Mouse (Mus musculus): ENCODE measurements around the gene Gnat2. TPM values are rescaled to one million over a fixed set of nuclear protein-coding genes. Genes with fewer than 3 reads are reported as not detected.
A peak's percentile ranks its signal among the peaks of the same experiment; 100 is the strongest.

The Gnat2 gene
- polyA plus RNA-seq, 1 experiment from 2014 or later = 3.3 TPM

DNA sequence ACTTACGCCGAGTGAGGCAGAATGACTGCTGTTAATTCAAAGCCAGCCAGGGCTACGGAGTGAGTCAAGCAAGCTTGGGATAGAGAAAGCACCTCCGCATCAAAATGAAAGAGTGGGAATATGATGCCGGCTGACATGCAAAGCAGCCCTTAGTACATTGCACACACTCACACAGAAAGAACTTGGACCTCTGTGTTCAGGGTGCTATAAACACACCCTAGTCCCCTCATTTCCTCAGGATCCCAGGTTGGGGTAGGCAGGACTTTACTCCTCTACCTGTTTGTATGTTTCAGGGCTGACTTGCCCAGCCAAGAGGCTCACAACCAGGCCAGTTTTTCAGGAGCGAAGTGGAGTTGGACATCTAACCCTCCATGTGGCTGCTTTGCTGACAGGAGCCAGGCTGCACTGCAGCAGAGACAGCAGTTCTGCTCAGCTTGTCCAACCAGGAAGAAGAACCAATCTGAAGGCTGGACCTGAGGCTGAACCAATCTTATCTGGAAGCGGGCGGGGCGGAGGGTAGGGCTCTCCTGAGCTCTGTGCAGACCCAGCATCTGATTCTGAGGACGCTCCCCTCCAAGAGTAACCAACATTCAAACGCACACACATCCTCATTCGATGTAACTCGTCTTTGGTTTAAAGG lies 23.2 kb upstream of the Gnat2 start:
- WGBS (ENCODE audit: insufficient replicate concordance) = 56% methylated on average over 13 of the region's 13 CpGs
- peak; percentile 46; the same call in 1 of the 2 replicates for ATAC-seq
- no peaks in the 10 kb centered on the region for H3K9me3 ChIP-seq (replicated peaks)
- peaks cover 24% of the 10 kb centered on the region for H3K4me1 ChIP-seq
- H3K4me3 ChIP-seq = no peak overlapping the region
- H3K4me2 ChIP-seq = peak overlapping the region; percentile 42
- H3K9ac ChIP-seq = no peak overlapping the region
- H3K36me3 ChIP-seq = peaks cover 27% of the 10 kb centered on the region
- peak overlapping the region; percentile 57; the same call in 1 of the 2 replicates for H3K27ac ChIP-seq
- no peaks in the 10 kb centered on the region for H3K27me3 ChIP-seq (replicated peaks)

DNA sequence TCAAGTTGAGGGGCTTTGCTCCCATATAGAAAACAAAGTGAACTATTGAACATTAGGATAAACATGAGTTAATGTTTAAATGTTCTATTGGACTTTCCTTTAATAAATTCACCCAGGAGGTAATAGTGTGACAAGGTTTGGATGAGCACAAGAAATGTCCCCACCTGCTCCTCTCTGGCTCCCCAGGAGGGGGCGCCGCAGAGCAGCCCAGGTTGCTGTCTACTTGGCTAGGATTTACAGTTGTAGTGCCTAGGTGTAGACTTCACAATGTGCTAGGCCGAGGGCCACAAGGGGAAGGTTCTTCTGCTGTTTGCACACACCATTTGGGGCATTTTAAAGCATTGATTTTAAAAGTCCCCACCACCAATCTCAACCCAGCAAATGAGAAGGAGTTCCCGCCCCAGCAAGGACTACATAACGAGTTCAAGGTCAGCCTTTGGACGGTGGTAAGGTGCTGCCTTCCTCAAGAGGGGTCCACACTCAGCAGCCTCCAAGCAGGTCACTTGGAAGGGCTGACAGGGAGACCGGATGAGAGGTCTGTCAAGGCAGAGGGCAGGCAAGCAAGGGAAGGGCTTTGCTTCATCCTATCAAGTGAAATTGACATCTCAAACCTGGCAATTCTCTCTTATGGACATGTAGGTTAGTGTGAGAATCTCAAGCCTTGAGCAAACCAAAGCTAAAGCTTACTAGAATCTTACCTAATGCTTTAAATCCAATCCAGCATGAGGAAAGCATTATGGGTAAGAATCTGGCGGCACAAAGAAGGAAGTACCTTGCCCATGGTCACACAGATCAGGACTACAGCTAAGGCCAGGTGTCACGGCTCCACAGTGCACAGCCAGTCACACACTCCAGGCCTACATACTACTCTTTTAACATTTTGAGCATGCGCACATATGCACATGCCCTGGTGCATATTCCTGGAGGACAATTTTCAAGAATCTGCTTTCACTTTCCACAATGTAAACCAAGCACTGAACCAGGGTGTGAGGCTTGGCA lies 22.0 kb upstream of the Gnat2 start:
- WGBS (ENCODE audit: insufficient replicate concordance) = 62% methylated on average over 10 of the region's 10 CpGs
- Histone ChIP-seq H3K9me3 (replicated peaks) (no peaks in the 10 kb centered on the region), H3K27ac (peak overlapping the region; percentile 36), H3K4me1 (peaks cover 24% of the 10 kb centered on the region), H3K4me2 (peak overlapping the region; percentile 42), H3K36me3 (peaks cover 40% of the 10 kb centered on the region), H3K9ac (no peak overlapping the region), H3K27me3 (replicated peaks) (no peaks in the 10 kb centered on the region), H3K4me3 (no peak overlapping the region)
- 0 out of 2 replicates have a peak, but pooled peaks have one; percentile 41 for ATAC-seq

DNA sequence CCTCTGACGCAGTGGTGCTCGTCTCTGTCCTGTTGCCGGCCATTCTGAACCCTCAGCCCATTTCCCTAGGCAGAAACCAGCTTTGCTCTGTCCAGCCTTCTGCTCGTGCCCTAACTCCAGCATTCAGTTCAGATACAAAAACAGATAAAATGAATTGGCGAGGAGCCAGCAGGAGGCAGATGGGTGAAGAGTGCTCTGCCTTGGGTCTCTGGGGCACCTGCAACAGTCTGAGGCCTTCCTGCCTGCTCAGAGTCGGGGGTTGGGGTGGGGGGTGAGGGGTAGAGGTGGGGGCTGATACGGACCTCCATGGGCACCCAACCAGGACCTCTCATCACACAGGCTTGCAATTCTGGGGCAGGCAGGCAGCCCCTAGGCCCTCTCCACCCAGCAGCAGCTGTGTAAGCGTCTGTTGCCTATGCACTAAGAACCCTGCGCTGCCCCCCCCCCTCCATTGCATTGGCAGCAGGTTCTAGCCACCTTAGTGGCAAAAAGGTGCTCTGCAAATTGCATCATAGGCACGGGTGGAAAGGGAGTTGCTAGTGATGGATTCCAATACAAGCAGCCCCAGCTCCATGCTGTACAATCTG lies 19.5 kb upstream of the Gnat2 start:
- no peak overlapping the region for H3K27ac ChIP-seq
- no peaks in the 10 kb centered on the region for H3K9me3 ChIP-seq (replicated peaks)
- H3K27me3 ChIP-seq (replicated peaks) = no peaks in the 10 kb centered on the region
- peaks cover 24% of the 10 kb centered on the region for H3K4me1 ChIP-seq
- no peak overlapping the region for H3K4me3 ChIP-seq
- H3K9ac ChIP-seq = no peak overlapping the region
- WGBS (ENCODE audit: insufficient replicate concordance) = 76% methylated on average over 10 of the region's 10 CpGs
- peaks cover 65% of the 10 kb centered on the region for H3K36me3 ChIP-seq
- H3K4me2 ChIP-seq = no peak overlapping the region
- ATAC-seq = no peak

DNA sequence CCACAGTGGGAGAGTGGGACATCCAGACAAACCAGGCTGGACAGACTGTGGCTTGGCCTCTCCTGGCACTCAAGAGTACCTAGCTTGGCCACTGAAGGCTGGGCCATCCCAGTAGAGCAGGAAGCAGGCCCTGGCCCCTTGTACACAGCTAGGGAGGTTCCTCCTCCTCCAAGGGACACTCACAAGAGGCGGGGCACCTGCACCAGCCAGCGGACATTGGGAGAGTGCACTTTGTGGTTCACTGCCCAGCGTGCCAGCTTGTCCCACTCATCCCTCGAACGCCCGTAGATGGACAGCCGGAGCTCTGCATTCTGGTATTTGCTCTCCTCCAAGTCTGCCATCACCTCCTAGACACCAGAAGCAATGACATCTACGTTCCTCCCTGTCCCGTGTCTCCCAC lies 15.8 kb upstream of the Gnat2 start:
- no peaks in the 10 kb centered on the region for H3K9me3 ChIP-seq (replicated peaks)
- no peak overlapping the region for H3K9ac ChIP-seq
- peaks cover 9% of the 10 kb centered on the region for H3K4me1 ChIP-seq
- H3K4me2 ChIP-seq = no peak overlapping the region
- no peak overlapping the region for H3K27ac ChIP-seq
- H3K36me3 ChIP-seq = peaks cover 97% of the 10 kb centered on the region
- WGBS (ENCODE audit: insufficient replicate concordance) = 92% methylated on average over 9 of the region's 9 CpGs
- no peaks in the 10 kb centered on the region for H3K27me3 ChIP-seq (replicated peaks)
- ATAC-seq = no peak
- H3K4me3 ChIP-seq = no peak overlapping the region

DNA sequence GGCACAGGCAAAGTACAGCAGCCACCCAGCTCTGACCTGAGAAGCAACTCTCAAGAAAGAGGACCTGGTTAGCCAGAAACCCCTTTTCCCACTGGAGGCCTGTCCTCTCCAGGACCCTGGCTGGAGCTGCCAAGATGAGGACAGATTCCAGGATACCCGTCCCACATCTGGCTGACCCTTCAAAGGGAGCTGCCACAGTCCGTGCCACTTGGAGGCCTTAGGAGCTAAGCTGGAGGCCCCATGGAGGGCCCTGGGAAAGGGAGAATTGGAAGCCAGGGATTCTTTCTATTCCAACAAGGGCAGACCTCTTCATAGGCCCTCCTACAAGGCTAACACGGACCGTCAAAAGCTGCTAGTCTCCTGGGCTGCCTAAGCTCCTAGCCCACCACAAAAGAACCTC lies 10.9 kb upstream of the Gnat2 start:
- Histone ChIP-seq H3K36me3 (peaks cover 78% of the 10 kb centered on the region), H3K4me3 (no peak overlapping the region), H3K27ac (peak overlapping the region; percentile 95), H3K9me3 (replicated peaks) (no peaks in the 10 kb centered on the region), H3K27me3 (replicated peaks) (no peaks in the 10 kb centered on the region), H3K9ac (peak overlapping the region; percentile 92), H3K4me2 (peak overlapping the region; percentile 98), H3K4me1 (peaks cover 48% of the 10 kb centered on the region)
- ATAC-seq = no peak
- WGBS (ENCODE audit: insufficient replicate concordance) = 72% methylated on average over 4 of the region's 4 CpGs

DNA sequence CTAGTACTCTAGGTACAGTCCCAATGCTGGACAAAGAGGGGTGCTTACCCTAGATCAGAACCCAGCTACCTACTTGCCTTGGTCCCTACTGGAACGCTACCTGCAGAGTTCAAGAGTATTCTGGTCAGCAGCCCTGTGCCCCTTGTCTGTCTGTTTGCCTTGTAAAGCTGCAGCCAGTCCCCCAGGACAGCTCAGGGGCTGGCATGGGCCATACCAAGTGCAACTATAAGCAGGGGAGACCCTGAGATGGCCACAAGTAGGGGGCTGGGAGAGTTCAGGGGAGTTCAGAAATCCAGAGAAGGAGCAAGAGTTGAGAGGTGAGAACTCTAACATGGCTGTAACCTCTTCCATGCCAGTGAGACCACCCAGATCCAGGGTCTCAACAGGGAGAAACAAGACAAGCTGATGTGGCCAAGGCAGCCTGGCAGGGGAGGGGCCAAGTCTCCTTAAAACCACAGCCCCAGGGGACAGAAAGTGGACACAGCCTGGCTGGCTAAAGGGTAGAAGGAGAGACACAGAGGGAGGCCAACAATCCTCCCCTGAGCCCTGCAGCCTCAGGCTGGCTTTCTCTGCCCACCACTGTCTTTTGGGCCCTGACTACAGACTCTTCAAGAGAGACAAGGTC lies 10.2 kb upstream of the Gnat2 start:
- Histone ChIP-seq H3K4me2 (peak overlapping the region; percentile 98), H3K9me3 (replicated peaks) (no peaks in the 10 kb centered on the region), H3K27me3 (replicated peaks) (no peaks in the 10 kb centered on the region), H3K9ac (peak overlapping the region; percentile 92), H3K4me1 (peaks cover 55% of the 10 kb centered on the region), H3K36me3 (peaks cover 71% of the 10 kb centered on the region), H3K27ac (peak overlapping the region; percentile 95), H3K4me3 (peak overlapping the region; percentile 84)
- ATAC-seq = no peak
- WGBS (ENCODE audit: insufficient replicate concordance) = 95% methylated on average over 1 of the region's 1 CpGs

DNA sequence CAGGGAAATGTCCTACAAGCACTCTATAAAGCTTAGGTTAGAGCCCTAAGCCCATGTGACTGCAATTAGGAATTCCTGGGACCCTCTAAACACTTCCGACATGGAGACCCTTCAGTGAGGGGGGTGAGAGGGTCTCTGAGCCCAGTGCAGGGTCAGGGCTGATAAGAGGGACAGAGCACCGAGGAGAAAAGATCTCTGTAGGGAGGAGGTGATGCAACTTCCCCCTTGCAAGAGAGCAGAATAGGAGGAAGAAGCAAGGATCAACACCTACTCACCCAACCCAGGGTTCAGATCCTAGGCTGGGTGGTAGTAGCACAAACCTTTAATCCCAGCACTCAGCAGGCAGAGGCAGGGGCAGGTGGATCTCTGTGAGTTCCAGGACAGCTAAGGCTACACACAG lies 9.4 kb upstream of the Gnat2 start:
- peaks cover 63% of the 10 kb centered on the region for H3K36me3 ChIP-seq
- peak overlapping the region; percentile 92 for H3K9ac ChIP-seq
- peak overlapping the region; percentile 95 for H3K27ac ChIP-seq
- no peak for ATAC-seq
- no peaks in the 10 kb centered on the region for H3K27me3 ChIP-seq (replicated peaks)
- H3K4me1 ChIP-seq = peaks cover 59% of the 10 kb centered on the region
- H3K4me3 ChIP-seq = peak overlapping the region; percentile 84
- H3K4me2 ChIP-seq = peak overlapping the region; percentile 98
- WGBS (ENCODE audit: insufficient replicate concordance) = 18% methylated on average over 2 of the region's 2 CpGs
- H3K9me3 ChIP-seq (replicated peaks) = no peaks in the 10 kb centered on the region

DNA sequence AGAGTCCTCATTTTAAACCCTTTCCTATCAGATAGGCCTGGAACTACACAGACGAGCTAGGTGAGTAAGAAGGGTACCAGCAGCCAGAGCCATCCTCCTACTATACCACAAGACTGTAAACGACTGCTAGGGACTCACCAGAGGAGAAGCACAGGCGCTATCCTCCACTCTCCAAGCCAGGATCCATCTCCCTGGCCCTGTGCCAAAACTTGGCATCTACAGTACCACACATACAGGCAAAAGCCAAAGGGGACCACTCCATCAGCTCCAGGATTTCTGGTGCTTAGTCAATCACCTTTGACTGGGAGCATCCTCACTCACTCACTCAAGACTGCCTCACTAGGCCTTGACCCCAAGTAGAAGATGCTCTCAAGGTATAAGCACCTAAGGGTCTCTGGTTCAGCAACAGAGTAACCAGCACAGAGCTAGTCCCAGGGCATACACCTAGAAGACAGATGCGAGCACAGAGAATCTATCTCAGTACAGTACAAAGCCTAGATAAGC lies 8.6 kb upstream of the Gnat2 start:
- 35% methylated on average over 4 of the region's 4 CpGs for WGBS (ENCODE audit: insufficient replicate concordance)
- peak overlapping the region; percentile 95 for H3K27ac ChIP-seq
- H3K27me3 ChIP-seq (replicated peaks) = no peaks in the 10 kb centered on the region
- peak overlapping the region; percentile 92 for H3K9ac ChIP-seq
- peaks cover 55% of the 10 kb centered on the region for H3K36me3 ChIP-seq
- H3K4me1 ChIP-seq = peaks cover 65% of the 10 kb centered on the region
- peak overlapping the region; percentile 98 for H3K4me2 ChIP-seq
- no peaks in the 10 kb centered on the region for H3K9me3 ChIP-seq (replicated peaks)
- peak overlapping the region; percentile 84 for H3K4me3 ChIP-seq
- 0 out of 2 replicates have a peak, but pooled peaks have one; percentile 21 for ATAC-seq

DNA sequence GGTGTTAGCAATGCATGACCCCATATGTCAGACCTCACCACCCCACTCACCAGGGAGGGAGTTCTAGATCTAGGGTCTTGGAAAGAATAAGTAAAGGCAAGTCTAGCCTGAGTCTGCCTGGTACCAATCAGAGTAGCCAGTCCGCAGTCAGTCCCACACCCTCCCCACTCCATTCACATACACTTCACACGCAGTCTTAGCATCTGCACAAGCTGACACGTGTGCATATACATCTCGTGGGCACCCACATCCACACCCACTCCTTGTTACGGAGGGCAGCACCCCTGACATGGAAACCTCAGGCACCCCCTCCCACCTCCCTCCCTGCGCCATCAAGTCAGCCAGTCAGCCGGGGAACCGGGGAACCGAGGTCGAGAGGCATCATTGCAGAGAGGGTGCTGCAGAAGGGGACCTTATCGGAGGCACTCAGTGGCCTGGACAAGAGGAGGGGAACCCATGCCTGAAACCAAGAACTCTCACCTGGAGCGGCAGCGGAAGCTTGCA lies 7.8 kb upstream of the Gnat2 start:
- ATAC-seq = peak; percentile 36
- Histone ChIP-seq H3K4me2 (peak overlapping the region; percentile 98), H3K9ac (peak overlapping the region; percentile 92), H3K27ac (peak overlapping the region; percentile 95), H3K4me1 (peaks cover 74% of the 10 kb centered on the region), H3K27me3 (replicated peaks) (no peaks in the 10 kb centered on the region), H3K9me3 (replicated peaks) (no peaks in the 10 kb centered on the region), H3K4me3 (peak overlapping the region; percentile 84), H3K36me3 (peaks cover 47% of the 10 kb centered on the region)
- WGBS (ENCODE audit: insufficient replicate concordance) = 10% methylated on average over 13 of the region's 13 CpGs

DNA sequence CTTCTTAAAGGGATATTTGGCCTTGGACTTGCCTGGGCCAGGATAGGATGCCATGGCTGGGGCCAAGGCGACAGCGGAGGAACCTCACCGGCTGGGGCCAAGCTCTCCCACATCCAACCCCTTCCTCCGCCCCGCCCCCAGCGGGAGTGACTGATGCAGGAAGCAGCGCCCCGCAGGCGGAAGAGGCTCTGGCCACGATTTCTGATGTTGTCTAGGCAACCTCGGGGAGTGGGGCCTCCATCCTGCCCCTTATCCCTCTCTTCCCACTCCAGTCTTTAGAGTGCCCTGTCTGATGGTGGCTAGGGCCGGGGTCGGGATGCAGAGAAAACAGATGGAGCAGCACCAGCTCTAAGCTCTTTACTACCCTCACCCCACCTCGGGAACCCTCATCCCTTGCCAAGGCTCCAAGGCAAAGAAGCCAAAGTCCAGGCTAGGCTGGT lies 7.3 kb upstream of the Gnat2 start:
- Histone ChIP-seq H3K27ac (peak overlapping the region; percentile 95), H3K27me3 (replicated peaks) (no peaks in the 10 kb centered on the region), H3K9ac (peak overlapping the region; percentile 92), H3K4me2 (peak overlapping the region; percentile 98), H3K4me1 (peaks cover 79% of the 10 kb centered on the region), H3K4me3 (peak overlapping the region; percentile 84), H3K9me3 (replicated peaks) (no peaks in the 10 kb centered on the region), H3K36me3 (peaks cover 42% of the 10 kb centered on the region)
- peak; percentile 85 for ATAC-seq
- WGBS (ENCODE audit: insufficient replicate concordance) = 2% methylated on average over 14 of the region's 14 CpGs

All from liver, embryonic 12.5 days (tissue).